Mouse (Mus musculus) activated CD4-positive, CD25-positive, alpha-beta regulatory T cell, adult 4 months (primary cell): ENCODE results near the gene Ttc9. TPM values are rescaled to one million over a fixed set of nuclear protein-coding genes. Genes with fewer than 3 reads are reported as not detected.

Experiments
- ATAC-seq: one replicate; pipeline ENCODE4 v1.8.0; 2017
- polyA plus RNA-seq, 2 experiments: library from polyadenylated mRNA; unstranded; fragments of 100-300 nt; shearing (Covaris generic); gene quantifications; one replicate each; pipeline ENCODE4 v1.2.1; 2017

Ttc9 gene
- polyA plus RNA-seq, 2 experiments from 2014 or later, result not detected

DNA sequence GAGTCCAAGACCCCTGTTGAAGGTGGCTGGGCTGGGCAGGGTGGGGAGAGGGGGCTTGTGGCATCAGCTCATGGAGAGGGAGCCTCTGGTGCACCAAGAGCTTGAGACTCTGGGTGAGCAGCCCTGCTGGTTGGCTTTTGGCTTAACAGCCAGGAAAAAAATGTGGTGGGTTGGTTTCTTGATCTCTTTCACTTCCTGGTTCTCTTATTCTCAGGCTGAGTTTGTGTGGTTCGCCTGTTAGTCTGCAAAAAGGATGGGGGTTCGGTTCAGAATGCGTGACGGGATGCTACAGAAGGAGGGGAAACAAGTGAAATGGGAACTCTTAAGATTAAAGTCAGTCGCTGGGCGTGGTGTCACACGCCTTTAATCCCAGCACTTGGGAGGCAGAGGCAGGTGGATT lies 27.0 kb downstream of the Ttc9 start:
- ATAC-seq, result no peak

DNA sequence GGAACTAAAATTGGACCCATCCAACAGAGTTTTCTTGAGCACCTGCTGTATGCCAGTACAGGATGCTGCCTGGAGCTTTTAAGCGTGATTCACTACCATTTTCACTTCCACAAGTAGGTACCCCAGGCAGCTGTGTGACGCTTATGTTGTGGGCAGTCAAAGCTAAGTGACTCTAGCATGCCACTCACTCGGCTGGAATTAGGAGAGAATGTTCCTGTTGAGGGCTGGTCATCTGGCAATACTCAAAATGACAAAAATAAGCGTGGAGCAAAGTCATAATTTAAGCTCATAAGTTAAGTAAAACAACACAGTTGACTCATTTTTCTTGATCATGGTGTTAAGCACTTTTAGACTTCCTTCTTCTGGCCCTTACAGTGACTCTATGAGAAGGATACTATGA lies 31.0 kb downstream of the Ttc9 start:
- ATAC-seq, result no peak

DNA sequence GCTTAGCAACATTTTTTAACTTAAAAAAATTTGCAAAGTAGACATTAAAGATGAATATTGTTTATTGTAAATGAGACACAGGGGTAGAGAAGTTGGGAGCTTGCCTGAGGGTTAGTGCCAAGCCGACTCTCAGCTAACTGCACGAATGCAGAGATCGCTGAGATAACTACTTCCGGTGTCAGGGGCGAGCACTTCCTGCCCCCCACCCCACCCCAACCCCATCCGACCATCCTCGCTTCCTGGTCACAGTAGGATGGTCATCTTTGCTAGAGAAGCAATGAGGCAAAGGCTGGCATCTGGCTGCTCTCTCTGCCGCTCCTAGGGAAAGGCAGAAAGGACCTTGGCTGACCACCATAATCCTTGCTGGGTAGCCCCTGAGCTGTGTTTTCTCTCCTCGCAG lies 32.1 kb downstream of the Ttc9 start:
- no peak for ATAC-seq

DNA sequence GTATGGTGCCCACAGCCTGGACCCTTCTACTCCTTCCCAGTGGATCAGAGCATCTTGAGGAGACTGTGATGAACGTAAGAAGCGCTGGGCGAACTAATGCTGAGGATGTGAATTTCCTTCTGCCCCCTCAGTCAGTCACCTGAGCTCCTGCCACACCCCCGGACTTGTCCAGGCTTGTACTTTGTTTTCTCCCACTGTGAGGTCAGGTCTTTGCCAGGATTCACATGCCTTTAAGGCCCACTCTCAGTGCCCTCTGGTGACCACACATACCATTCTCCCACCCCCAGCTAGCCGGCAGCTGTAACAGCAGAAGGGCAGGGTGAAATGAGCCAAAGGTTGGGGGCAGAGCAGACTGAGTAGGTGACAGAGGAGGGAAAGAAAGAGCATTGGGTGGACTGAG lies 32.9 kb downstream of the Ttc9 start:
- ATAC-seq, result no peak

DNA sequence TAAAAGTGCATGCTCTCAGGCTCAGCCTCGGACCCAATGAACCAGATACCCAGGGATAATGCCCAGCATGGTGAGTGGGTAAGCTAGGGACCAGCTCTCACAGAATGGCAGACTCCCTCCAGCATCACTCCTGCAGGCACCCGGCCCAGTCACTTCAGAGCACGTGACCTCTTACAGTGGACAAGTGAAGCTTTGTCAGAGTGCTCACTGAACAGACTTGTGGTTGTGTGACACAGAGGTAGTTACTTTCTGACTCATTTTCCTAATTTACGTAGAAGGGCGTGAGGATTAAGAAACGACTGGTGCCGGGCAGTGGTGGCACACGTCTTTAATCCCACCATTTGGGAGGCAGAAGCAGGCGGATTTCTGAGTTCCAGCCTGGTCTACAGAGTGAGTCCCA lies 37.4 kb downstream of the Ttc9 start:
- ATAC-seq, result no peak

DNA sequence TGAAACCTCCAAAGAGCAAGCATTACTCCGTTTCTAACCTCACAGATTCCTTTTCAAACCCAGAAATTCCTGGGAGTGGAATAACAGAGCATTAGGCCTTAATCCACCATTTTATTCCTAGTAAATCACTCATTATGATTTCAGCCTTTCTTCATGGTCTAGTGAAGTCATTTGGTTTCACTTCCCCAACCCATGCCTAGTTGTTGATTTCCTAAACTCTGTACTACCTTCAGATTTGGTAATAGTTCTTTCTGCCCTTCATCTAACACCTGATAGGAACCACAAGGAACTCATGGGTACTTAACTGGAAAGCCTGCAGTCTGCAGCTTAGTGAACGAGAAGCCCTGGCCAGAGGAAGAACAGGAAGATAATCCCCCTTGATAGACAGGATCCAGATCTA lies 44.5 kb downstream of the Ttc9 start:
- no peak for ATAC-seq

DNA sequence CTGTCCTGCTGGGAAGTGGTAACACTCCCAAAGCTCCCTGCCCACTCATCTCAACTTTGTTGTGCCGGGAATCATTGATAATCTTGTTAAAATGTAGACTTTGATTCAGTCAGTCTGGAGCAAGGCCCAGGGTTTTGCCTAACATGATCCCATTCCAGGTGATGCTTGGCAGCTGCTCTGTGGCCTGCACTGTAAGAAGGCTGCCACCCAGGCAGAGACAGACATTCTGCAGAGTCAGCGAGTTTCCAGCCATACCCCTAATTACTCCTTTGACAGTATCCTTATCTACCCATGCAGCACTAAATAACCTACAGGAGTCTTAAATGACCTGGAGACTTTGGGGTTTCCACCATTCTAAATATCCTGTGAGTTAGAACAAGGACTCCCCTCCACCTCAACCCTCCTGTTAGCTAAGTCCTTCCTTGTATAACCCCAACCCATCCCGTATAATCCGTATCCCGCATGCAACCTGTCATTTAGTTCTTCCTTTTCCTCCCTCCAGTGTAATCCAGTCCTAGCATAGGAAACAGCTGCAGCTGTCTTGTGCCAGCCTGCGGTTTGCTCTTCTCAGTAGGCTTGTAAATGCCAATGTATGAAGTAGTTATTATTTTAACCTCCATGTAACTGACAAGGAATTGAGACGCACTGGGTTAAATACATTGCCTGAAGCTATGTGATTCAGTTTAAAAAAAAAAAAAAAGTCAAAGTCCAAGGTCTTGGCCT lies 48.9 kb downstream of the Ttc9 start:
- no peak for ATAC-seq

DNA sequence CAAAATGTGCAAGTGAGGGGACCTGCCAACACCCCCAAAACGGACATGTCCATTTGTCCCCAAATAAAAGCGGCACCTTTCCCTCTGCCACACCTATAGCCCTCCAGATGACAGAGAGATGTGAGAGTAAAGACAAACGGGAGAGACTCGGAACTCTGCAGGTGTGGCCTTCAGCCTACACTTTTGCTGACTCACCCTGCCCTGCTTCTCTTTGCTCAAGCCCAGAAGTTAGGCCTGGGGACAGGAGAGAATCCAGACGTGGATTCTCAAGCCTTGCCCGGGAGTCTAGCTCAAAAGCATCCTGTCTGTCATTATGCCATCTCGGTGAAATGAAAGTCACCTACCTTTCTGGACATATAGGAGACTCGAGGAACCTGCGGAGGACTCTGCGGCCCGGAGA lies 52.3 kb downstream of the Ttc9 start:
- ATAC-seq, result no peak

DNA sequence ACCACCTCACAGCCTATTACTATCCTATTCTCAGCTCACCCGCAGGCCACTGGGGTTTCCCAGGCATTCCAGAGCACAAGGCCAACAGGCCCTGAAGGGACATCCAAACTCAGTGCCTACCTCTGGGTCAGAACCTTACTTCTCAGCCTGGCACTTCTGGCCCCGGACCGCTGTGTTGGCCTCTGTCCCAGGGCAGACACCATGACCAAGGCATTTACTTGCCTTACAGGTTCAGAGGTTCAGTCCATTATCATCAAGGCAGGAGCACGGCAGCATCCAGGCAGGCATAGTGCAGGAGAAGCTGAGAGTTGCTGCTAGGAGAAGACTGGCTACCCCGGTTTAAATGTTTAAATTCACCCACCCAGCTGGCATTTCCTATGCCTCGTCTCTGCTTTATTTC lies 53.0 kb downstream of the Ttc9 start:
- no peak for ATAC-seq

DNA sequence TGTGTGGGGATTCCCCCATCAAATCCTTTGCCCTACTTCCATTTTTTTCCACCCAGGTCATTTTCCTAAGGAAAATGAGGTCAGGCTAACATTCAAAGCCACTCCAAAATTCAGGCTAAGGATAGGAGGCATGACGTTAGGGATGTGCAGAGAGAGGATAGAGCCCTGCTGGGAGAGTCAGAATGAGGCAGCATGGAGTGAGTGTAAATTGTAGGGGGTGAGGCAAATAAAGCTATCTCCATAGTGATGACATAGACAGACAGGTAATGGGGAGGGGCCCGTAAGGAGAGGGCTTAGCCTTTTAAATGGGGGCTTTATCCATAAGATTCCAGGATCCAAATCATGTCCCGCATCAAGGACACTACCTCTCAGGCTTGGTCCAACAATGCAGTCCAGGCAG lies 54.9 kb downstream of the Ttc9 start:
- no peak for ATAC-seq

DNA sequence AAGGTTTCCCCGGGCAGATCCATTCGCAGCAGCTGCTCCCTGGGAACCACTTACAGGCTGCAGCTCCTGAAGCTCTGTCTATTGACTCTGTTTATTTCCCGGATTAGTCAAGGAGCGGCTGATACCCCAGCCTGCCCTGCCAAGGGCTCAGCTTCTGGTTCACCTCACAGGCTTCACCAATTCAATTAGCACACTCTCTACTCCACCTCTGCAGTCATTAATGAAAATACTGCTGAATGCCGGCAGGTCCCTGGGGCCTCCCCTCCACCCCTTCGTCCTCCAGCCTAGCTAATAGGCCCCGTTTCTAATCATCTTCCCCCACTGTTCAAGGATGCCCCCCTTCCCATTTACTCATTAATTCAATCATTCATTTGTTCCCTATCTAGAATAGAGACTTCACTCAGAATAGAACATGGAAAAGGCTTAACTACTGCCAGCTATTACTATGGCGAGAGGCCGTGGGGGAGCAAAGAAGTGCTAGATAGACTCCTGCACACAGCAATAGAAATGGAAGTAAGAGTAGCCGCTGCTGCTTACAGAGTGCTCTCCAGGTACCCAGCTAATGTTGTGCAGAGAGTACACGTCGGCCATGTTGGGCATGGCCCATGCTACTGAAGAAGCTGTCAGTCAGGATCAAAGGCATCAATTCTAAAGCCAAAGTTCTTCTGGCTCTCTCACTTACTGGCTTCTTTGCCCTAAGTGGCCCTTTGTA lies 55.5 kb downstream of the Ttc9 start:
- ATAC-seq, result no peak

DNA sequence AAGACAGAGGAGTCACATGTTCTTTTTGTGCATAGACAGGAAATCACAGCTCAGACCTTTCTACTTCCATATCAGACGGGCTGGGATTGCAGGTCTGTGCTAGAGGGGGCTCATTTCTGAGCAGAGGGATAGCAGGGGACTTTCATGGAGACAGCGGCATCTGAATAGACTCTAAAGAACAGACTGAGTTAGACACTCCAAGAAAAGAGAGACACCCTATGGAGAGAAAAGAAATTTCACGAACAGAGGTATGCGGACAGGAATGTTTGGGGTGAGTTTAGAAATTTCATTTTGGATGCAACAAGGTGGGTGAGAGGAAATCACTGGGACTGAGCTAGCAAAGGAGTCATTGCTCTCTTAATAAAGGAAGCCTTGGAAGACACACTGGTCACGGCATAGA lies 56.8 kb downstream of the Ttc9 start:
- no peak for ATAC-seq

DNA sequence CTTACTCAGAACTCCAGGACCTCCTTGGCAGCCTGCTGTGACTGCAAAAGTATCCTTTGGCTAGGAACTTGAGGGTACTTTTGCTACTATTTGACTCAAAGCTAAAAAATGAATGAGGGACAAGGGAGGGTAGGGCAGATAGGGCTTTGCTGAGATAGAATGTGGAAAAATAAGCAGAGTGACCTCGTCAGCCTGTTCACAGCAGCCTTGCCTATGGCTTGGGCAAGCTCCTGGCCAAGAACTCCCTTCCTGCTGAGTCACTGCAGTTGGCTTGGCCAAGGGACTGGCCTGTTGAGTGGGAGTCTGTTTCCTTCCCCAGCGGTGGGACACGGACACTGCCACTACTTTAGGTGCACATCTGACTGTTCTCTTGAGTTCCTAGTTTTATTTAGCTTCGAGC lies 57.5 kb downstream of the Ttc9 start:
- no peak for ATAC-seq

DNA sequence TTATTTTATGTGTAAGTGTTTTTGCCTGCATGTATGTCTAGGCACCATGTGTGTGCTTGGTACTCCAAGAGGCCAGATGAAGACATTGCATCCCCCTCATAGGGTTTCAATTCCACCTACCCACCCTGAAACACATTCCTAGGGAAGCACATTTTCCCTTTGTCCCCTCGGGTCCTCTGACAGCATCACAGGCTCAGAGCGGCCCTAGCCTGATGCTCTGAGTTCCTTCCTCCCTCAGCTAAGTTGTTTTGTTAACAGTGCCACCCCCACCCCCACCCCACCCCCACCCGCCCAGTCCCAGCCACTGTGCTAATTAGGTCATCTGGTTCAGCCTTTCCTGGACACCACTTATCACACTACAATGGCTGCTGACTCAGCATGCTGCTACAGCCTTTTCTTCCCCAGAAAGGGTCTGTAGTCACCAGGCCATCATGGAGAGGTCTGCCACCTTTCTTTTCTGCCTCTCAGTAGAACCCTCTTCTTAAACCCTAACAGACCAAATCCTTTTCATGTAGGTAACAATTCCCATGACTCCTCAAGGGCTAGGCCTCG lies 58.5 kb downstream of the Ttc9 start:
- no peak for ATAC-seq

DNA sequence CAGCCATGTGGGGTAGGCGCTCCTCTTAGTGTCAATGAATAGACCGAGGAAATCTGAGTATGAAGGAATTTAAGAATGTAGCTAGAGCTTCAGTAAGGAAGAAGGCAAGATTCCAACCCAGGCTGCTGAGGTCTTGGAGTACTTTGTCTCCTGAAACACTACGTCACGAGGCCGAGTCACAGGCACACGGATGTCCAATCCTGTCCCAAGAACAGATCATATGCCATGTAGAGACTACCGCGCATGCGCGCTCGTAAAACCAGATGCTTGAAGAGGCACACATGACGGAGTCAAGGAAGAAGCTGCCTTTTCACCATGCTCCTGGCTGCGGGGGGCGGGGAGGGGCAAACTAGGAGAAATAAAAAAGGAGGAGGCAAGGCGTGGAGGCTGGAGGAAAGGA lies 59.1 kb downstream of the Ttc9 start:
- ATAC-seq, result no peak

DNA sequence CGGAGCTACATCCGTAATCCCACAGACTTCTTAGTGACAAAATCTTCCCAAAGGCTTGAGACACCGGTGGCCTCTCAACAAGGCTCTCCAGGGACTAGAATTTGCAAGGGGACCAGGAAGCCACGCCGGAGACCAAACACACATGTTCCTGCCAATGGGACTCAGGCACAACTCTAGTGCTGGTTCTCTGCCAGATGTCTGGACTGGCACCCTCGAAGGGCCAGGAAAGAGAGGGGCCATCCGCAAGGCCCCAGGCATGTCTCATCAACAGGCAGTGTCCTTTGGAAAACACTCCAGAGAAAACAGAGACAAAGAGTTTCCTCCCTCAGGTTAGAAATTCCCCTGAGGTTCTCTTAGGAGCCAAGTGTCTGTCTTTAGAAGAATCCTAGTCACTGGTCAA lies 59.7 kb downstream of the Ttc9 start:
- ATAC-seq, result no peak

DNA sequence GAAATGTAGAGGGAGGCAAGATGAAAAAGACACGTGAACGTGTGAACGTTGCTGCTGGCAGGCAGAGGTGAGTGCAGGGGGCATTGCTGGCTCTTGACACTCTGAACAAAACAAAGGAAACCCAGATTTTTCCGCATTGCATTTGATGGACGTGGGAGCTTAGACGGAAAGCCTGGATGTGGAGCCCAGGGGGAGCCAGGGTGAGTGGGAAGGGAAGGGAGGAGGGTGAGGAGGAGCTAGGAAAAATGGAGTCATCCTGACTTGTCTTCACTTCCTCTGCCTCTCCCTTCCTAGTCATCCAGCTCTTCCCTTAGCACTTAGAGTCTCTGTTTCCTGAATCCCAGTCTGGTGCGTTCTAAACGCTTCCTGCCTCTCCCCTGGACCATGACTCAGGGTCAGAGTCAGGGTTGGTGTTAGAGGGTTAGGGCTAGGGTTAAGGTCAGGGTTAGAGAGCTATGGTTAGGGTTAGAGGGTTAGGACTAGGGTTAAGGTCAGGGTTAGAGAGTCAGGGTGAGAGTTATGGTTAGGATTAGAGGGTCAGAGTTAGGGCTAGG lies 60.2 kb downstream of the Ttc9 start:
- no peak for ATAC-seq

DNA sequence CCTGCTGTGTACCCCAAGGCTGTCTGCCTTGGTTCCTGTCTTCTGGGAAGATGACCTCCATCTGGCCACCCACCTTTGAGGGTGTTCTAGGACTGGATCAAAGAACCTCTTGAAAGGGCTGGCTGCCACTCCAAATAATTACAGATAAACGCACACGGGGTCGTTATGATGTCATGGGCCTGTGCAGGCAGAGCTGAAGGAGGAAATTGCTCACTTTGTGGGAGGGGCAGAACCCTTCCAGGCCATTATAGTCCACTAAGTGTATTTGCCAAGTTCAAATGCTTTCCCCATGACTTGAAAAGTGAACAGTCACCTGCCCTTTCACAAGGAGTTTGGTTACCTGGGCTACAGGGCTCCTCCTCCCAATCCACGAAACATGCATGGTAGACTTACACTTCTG lies 67.0 kb downstream of the Ttc9 start:
- ATAC-seq, result no peak

DNA sequence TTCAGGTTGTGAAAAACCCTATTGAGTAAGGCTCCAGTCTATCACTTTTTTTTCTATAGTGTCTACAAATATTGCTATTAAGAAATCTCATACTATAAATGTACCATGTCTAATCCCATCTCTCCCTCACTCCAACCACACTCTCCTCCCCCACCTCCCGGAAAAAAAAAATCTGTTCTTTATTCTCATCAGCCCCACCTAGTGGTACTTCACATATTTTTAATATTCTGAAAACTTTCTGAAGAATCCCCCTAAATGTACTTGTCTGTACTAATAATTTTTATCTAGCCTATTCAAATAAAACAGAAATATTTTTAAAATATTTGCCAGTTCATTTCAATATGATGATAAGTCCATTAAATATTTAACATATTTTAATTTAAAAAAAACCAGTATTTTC lies 71.9 kb downstream of the Ttc9 start:
- no peak for ATAC-seq

DNA sequence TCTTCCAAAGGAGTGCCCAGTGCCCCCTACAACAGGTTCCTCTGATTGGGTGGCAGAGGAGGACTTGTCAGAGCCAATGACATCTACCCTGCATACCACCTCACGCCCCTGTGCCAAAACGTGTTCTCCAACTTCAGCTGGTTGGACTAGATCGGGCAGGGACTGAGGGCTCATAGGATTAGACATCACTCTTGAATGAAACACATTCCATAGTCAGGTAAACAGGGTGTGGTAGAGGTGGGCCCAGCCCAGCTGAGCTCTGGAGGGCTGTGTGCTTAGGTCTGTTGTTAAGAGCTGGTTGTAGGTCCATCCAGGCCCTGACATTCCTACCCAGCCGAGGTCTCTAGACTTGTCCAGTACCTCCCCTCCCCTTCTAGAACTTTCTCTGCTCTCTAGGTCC lies 81.6 kb downstream of the Ttc9 start:
- no peak for ATAC-seq
